Mouse (Mus musculus) T-cell, adult 66 days (primary cell): ENCODE data around the gene Il12rb1. TPM values are rescaled to one million over a fixed set of nuclear protein-coding genes. Genes with fewer than 3 reads are reported as not detected.

Experiments used
- total RNA-seq, 2 experiments: library from RNA; stranded (reverse); gene quantifications; 3 replicates in 1 of 2; 4 replicates in 1 of 2; pipeline ENCODE4 v1.2.4; 2023

The Il12rb1 gene
- total RNA-seq, result 10 to 100 TPM in 1 of 2 experiments, 1 to 10 TPM in 1; 8.1 to 19.1 TPM

GRCm38 (mm10) chr8:70808239-70808638 is at the start of gene Il12rb1:
Gene Il12rb1 (plus strand): TSS chr8:70808449.

GRCm38 (mm10) chr8:70760775-70761406 is 47.4 kb upstream of the Il12rb1 start, which contains the start of gene Mpv17l2:
Gene Mpv17l2 (minus strand): TSS chr8:70760946.

DNA sequence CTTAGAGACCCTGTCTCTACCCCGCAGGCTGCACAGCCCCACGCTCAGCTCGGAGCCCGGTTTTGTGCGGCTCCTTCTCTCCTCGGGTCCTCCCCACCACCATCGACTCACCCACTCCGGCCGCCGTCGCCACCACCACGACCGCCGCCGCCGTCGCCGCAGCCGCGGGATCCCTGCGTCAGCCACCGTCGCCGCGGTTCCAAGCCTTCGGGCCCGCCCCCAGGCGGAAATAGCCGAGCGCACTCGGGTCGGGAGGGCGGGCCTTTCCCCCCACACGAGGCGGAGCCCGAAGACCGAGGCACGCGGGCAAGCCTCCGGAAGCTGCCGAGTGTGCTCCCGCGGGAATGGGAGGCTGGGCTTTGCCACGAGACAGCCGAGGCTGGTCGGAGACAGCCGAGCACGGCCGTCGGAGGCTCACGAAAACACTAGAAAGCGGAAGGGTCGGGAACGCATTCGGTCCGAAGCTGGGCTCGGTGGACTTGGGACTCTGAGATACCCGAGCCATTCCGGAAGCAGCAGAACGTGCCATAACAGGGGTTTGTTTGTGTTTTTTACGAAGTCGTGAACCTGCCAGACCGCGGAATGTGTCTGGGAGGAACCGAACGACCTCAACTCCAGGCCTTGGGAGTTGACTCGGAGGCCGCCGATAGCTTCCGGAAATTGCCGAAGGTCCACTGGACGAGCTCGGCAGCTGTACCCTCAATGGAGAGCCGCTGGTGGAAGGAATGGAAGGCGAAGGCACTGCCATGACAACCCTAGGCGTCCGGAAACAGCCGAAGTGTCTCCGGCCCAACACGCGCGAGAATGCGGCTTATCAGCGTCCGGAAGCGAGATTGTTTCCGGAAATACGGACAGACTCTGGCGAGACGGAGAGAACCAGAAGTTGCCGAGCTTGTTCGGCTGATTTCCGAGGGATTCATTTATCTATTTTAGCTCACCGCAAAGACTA is 31.5 kb upstream of the Il12rb1 start, which contains the start of gene Pik3r2:
TSS of gene Pik3r2 (minus strand) at position 218 of the 949 bp plus-strand sequence.

GRCm38 (mm10) chr8:70804481-70805206 is 3.6 kb upstream of the Il12rb1 start, which contains the start of gene Mast3:
Gene Mast3 (minus strand): TSS chr8:70805054.

GRCm38 (mm10) chr8:70839408-70840351 is 31.4 kb downstream of the Il12rb1 start, which contains the start of gene Arrdc2:
Gene Arrdc2 (minus strand): TSS chr8:70839720.

GRCm38 (mm10) chr8:70862824-70863641 is 54.8 kb downstream of the Il12rb1 start, which contains the start of gene Kcnn1:
Gene Kcnn1 (minus strand): TSS chr8:70863258.

Other genes with a start within 250 kb of the Il12rb1 start
- gene Isyna1, start 214.1 kb upstream of the Il12rb1 start, total RNA-seq, result 10 to 100 TPM; 76.4 to 85.3 TPM
- gene Ssbp4, start 199.6 kb upstream of the Il12rb1 start, total RNA-seq, result 100 to 1,000 TPM in 1 of 2 experiments, 10 to 100 TPM in 1; 93.5 to 116 TPM
- 1 to 10 TPM in 1 of 2 experiments, under 1 TPM in 1; 0.98 to 1.3 TPM for gene Lrrc25, start 192.3 kb upstream of the Il12rb1 start, total RNA-seq
- not detected for gene Gdf15, start 176.0 kb upstream of the Il12rb1 start, total RNA-seq
- 1 to 10 TPM; 2.6 to 3.7 TPM for gene Pgpep1, start 148.1 kb upstream of the Il12rb1 start, total RNA-seq
- gene Lsm4, start 135.2 kb upstream of the Il12rb1 start, total RNA-seq, result 100 to 1,000 TPM; 133 to 142 TPM
- gene Jund, start 109.5 kb upstream of the Il12rb1 start, total RNA-seq, result 100 to 1,000 TPM; 758 to 827 TPM
- gene Iqcn, start 105.0 kb upstream of the Il12rb1 start, total RNA-seq, result 1 to 10 TPM; 3.7 to 7.6 TPM
- not detected for gene Gm3336, start 89.9 kb upstream of the Il12rb1 start, total RNA-seq
- gene Pde4c, start 84.7 kb upstream of the Il12rb1 start, total RNA-seq, result under 1 TPM; 0.32 to 0.47 TPM
- gene Rab3a, start 53.8 kb upstream of the Il12rb1 start, total RNA-seq, result 1 to 10 TPM; 6.0 to 6.4 TPM
- 10 to 100 TPM; 20.7 to 25.0 TPM for gene Mpv17l2, start 47.5 kb upstream of the Il12rb1 start, total RNA-seq
- gene Pik3r2, start 31.7 kb upstream of the Il12rb1 start, total RNA-seq, result 10 to 100 TPM; 14.2 to 17.2 TPM
- gene Mast3, start 3.4 kb upstream of the Il12rb1 start, total RNA-seq, result 100 to 1,000 TPM; 188 to 190 TPM
- gene Arrdc2, start 31.3 kb downstream of the Il12rb1 start, total RNA-seq, result 10 to 100 TPM; 36.5 to 42.1 TPM
- gene Kcnn1, start 54.8 kb downstream of the Il12rb1 start, total RNA-seq, result not detected
- gene Ccdc124, start 65.5 kb downstream of the Il12rb1 start, total RNA-seq, result 10 to 100 TPM; 36.5 to 43.1 TPM
- gene Slc5a5, start 84.3 kb downstream of the Il12rb1 start, total RNA-seq, result not detected
- gene Rpl18a, start 89.0 kb downstream of the Il12rb1 start, total RNA-seq, result 1,000 to 10,000 TPM; 4,919 to 4,946 TPM
- gene Map1s, start 97.5 kb downstream of the Il12rb1 start, total RNA-seq, result 10 to 100 TPM; 61.1 to 74.6 TPM